Mouse (Mus musculus) embryonic facial prominence, embryonic 14.5 days (tissue): Measurements from ENCODE around the gene Fbxw5. TPM values are rescaled to one million over a fixed set of nuclear protein-coding genes. Genes with fewer than 3 reads are reported as not detected.

Experiments used
- ATAC-seq: fragments of 200-750 bp; cut with Nextera tagmentation; 2 replicates; pipeline ENCODE4 v1.8.0; 2017; ENCODE audit warnings: low read depth, moderate number of reproducible peaks, moderate TSS enrichment
- DNase-seq: peaks from one replicate; pipeline ENCODE4 v3.0.0-alpha.2; 2015; ENCODE audit warnings: low spot score
- H3K27ac ChIP-seq: fragments of 300-500 bp; sonication (generic); replicated peaks from 2 replicates; pipeline ENCODE4 v1.5.1; 2014; ENCODE audit warnings: low read depth, mild to moderate bottlenecking, low read length, moderate library complexity
- H3K27me3 ChIP-seq: fragments of 300-500 bp; sonication (generic); replicated peaks from 2 replicates; pipeline ENCODE4 v1.6.1; 2014; ENCODE audit warnings: low read length; ENCODE audit not compliant: control insufficient read depth, insufficient read depth
- H3K36me3 ChIP-seq: fragments of 300-500 bp; sonication (generic); 2 replicates; pipeline ENCODE4 v1.6.1; 2014; ENCODE audit warnings: low read length, mixed read lengths; ENCODE audit not compliant: control insufficient read depth, insufficient read depth
- H3K4me1 ChIP-seq: fragments of 300-500 bp; sonication (generic); 2 replicates; pipeline ENCODE4 v1.6.1; 2014; ENCODE audit warnings: antibody characterized with exemption, low read length; ENCODE audit not compliant: control insufficient read depth, insufficient read depth
- H3K4me2 ChIP-seq: fragments of 300-500 bp; sonication (generic); 2 replicates; pipeline ENCODE4 v1.6.1; 2014; ENCODE audit warnings: low read depth, mild to moderate bottlenecking, low read length, moderate library complexity, mixed read lengths
- H3K4me3 ChIP-seq: fragments of 300-500 bp; sonication (generic); 2 replicates; pipeline ENCODE4 v1.5.1; 2014; ENCODE audit warnings: low read depth, mild to moderate bottlenecking, low read length
- H3K9ac ChIP-seq: fragments of 300-500 bp; sonication (generic); 2 replicates; pipeline ENCODE4 v1.6.1; 2014; ENCODE audit warnings: low read depth, mild to moderate bottlenecking, low read length, moderate library complexity, mixed read lengths
- H3K9me3 ChIP-seq: fragments of 300-500 bp; sonication (generic); 2 replicates; pipeline ENCODE4 v1.6.1; 2016; ENCODE audit warnings: low read length; ENCODE audit not compliant: control insufficient read depth
- WGBS: fragments of 180-500 bp; shearing (Covaris S2); extraction: QIAGEN DNeasy Blood & Tissue Kit; methylation state at CpG from one replicate; pipeline ENCODE4 v1.1.7; 2014; 5-methylcytosine and 5-hydroxymethylcytosine counted together
- polyA plus RNA-seq: library from polyadenylated mRNA; unstranded; fragments of >200 nt; fragmentation: Nextera tagmentation; extraction: Ambion mirVana; gene quantifications from 2 replicates; pipeline ENCODE4 v1.2.1, GENCODE M21; 2014

Gene Fbxw5
- polyA plus RNA-seq, 1 experiment from 2014 or later: 56.9 TPM

GRCm38 (mm10) chr2:25501593-25502486, 1.3 kb downstream of the Fbxw5 start, which contains the start of gene C8g:
Gene C8g, minus strand, starts transcription at chr2:25501719.
- DNase-seq: no peak
- Histone ChIP-seq H3K4me3 (peak within 1 kb of the TSS; percentile 76), H3K4me2 (peak within 1 kb of the TSS; percentile 94), H3K36me3 (peaks cover 32% of the 10 kb centered on the region), H3K27me3 (no peaks in the 10 kb centered on the region), H3K9ac (peak within 1 kb of the TSS; percentile 93), H3K27ac (peak within 1 kb of the TSS; percentile 66), H3K4me1 (peaks cover 9% of the 10 kb centered on the region), H3K9me3 (no peaks in the 10 kb centered on the region)
- WGBS: 77% methylated on average over 19 of the region's 20 CpGs
- no peak for ATAC-seq

GRCm38 (mm10) chr2:25502726-25503125, 2.2 kb downstream of the Fbxw5 start:
- Histone ChIP-seq H3K36me3 (peaks cover 32% of the 10 kb centered on the region), H3K9me3 (no peaks in the 10 kb centered on the region), H3K9ac (no peak overlapping the region), H3K4me1 (peaks cover 9% of the 10 kb centered on the region), H3K27me3 (no peaks in the 10 kb centered on the region), H3K27ac (no peak overlapping the region), H3K4me2 (no peak overlapping the region), H3K4me3 (no peak overlapping the region)
- DNase-seq (no peak), ATAC-seq (no peak)
- 68% methylated on average over 3 of the region's 3 CpGs for WGBS

GRCm38 (mm10) chr2:25504538-25504937, 4.0 kb downstream of the Fbxw5 start:
- H3K27me3 ChIP-seq: no peaks in the 10 kb centered on the region
- H3K4me3 ChIP-seq: no peak overlapping the region
- H3K9me3 ChIP-seq: no peaks in the 10 kb centered on the region
- H3K4me1 ChIP-seq: peaks cover 9% of the 10 kb centered on the region
- WGBS: 96% methylated on average over 19 of the region's 19 CpGs
- ATAC-seq (no peak), DNase-seq (no peak)
- no peak overlapping the region for H3K27ac ChIP-seq
- H3K4me2 ChIP-seq: no peak overlapping the region
- peaks cover 32% of the 10 kb centered on the region for H3K36me3 ChIP-seq
- H3K9ac ChIP-seq: no peak overlapping the region

DNA sequence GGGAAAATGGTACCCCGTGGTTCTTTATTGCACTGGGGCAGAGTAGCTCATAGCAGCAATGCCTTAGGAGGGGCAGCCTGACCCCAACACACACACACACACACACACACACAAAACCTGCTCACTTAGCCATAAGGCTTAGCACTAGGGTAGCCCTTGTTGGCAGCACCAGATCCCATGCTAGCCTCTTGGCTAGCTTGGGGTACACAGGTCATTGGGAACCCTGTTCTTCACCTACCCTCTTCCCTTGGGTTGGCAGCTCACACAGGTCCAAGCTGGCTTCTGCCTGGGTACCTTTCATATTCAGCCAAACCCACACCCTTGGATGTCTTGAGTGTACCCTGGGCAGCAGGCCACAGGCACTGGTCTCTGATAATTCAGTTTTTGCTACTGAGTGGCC, 4.5 kb downstream of the Fbxw5 start:
- ATAC-seq (no peak), DNase-seq (no peak)
- Histone ChIP-seq H3K27me3 (no peaks in the 10 kb centered on the region), H3K9ac (no peak overlapping the region), H3K4me1 (peaks cover 9% of the 10 kb centered on the region), H3K9me3 (no peaks in the 10 kb centered on the region), H3K4me2 (no peak overlapping the region), H3K36me3 (peaks cover 32% of the 10 kb centered on the region), H3K27ac (no peak overlapping the region), H3K4me3 (no peak overlapping the region)
- 100% methylated on average over 1 of the region's 1 CpGs for WGBS

GRCm38 (mm10) chr2:25505860-25506259, 5.3 kb downstream of the Fbxw5 start:
- WGBS: 93% methylated on average over 4 of the region's 4 CpGs
- H3K4me1 ChIP-seq: peaks cover 9% of the 10 kb centered on the region
- H3K27me3 ChIP-seq: no peaks in the 10 kb centered on the region
- H3K9me3 ChIP-seq: no peaks in the 10 kb centered on the region
- no peak overlapping the region for H3K9ac ChIP-seq
- no peak overlapping the region for H3K27ac ChIP-seq
- H3K4me2 ChIP-seq: no peak overlapping the region
- peaks cover 32% of the 10 kb centered on the region for H3K36me3 ChIP-seq
- DNase-seq (no peak), ATAC-seq (no peak)
- H3K4me3 ChIP-seq: no peak overlapping the region

DNA sequence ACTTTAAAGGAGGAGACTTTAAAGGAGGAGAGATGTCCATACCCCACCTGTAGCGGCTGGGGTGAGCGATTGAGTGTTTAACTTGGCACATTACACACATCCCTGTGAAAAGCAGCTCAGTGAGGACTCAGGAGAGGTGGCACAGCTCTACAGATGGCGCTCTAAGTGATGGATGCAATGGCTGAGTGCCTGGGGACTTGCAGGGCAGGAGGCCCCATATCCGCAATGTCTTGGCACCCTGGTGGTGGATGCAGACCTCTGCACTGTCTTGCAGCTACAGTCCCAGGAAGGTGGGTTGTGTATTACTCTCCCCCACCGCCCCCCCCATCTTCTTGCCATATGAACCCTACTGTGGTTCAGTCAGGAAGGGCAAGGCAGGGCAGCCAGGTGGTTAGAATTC, 6.4 kb downstream of the Fbxw5 start:
- DNase-seq (peak; percentile 21), ATAC-seq (peak; percentile 35; the same call in 1 of the 2 replicates)
- no peak overlapping the region for H3K4me3 ChIP-seq
- H3K4me1 ChIP-seq: peaks cover 2% of the 10 kb centered on the region
- H3K27me3 ChIP-seq: no peaks in the 10 kb centered on the region
- WGBS: 34% methylated on average over 5 of the region's 5 CpGs
- no peaks in the 10 kb centered on the region for H3K9me3 ChIP-seq
- no peak overlapping the region for H3K9ac ChIP-seq
- H3K36me3 ChIP-seq: peaks cover 32% of the 10 kb centered on the region
- no peak overlapping the region for H3K27ac ChIP-seq
- H3K4me2 ChIP-seq: no peak overlapping the region

GRCm38 (mm10) chr2:25509912-25510311, 9.4 kb downstream of the Fbxw5 start:
- Histone ChIP-seq H3K27ac (no peak overlapping the region), H3K27me3 (no peaks in the 10 kb centered on the region), H3K4me1 (no peaks in the 10 kb centered on the region), H3K9ac (no peak overlapping the region), H3K4me3 (no peak overlapping the region), H3K4me2 (no peak overlapping the region), H3K9me3 (no peaks in the 10 kb centered on the region), H3K36me3 (peaks cover 12% of the 10 kb centered on the region)
- DNase-seq (no peak), ATAC-seq (no peak)
- WGBS: 63% methylated on average over 3 of the region's 3 CpGs

DNA sequence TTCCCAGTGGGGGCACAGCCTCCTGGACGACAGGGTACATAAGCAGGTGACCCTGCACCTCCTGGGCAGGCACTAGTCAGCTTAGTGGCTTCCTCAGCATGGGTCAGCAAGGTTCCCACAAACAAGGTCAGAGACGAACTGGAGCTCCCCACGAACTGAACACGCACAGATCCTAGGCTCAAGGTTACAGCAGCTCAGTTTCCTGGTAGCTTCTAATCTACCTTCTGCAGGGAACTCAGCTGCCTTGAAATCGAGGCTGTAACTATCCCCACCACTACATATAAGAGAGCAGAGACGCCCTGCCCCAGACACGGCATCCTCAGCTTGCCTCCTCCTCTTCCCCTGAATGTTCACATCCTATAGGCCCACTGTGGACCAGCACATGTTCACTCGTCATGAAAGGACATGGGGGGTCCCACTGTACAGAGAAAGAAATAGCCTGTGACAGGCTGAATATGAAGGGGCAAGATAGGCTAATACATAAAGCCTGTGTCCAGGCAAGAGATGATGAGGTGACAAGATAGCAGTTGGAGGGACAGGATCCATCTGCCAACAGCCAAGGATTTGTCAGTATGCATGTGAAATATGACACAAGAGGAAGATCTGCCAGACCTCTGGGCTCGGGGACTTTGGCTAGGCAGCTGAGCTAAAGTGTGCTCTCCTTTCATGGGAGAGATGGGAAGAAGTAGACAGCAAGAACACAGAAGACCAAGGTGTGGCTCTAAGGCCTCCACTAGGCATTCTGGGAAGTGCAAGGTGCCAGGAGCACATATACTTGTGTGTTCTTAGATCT, 26.2 kb downstream of the Fbxw5 start:
- no peaks in the 10 kb centered on the region for H3K27me3 ChIP-seq
- WGBS: 86% methylated on average over 9 of the region's 9 CpGs
- H3K27ac ChIP-seq: no peak overlapping the region
- H3K9ac ChIP-seq: no peak overlapping the region
- ATAC-seq: no peak
- no peak for DNase-seq
- no peaks in the 10 kb centered on the region for H3K9me3 ChIP-seq
- H3K36me3 ChIP-seq: peaks cover 97% of the 10 kb centered on the region
- no peak overlapping the region for H3K4me3 ChIP-seq
- no peak overlapping the region for H3K4me2 ChIP-seq
- no peaks in the 10 kb centered on the region for H3K4me1 ChIP-seq
